In the genomic region with DNA sequence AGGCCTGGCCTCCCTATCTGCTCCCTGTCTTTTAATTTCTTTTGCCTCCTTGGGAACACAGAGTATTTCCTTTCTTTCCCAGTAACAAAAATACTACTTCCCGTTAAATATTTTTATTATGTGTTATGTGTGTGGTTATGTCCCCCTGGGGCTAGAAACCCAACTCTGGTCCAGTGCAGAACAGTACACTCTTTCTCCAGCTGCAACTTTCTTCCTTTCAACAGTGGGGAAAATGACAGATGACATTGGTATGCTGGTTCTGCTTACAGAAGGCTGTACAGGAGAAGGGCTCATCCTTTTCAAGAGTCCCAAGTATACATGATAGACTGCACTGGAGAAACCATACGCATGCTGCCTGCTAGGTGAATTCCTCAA, we compare ENCODE assay signal across 29 mouse cellular contexts.
A peak's percentile ranks its signal among the peaks of the same experiment; 100 is the strongest.
DNase-seq lines count a peak whose midpoint lies in the region; ATAC-seq and TF ChIP-seq lines count a peak whose summit lies in the region.
"Had no signal": no experiment of that assay in that cellular context is flagged by ENCODE, and none has a peak within 500 bp of the region (broad histone marks: within the 10 kb centered on the region; RNA-seq: fewer than 3 reads in every experiment).

No protein-coding gene starts in this region.

- H3K9me3 ChIP-seq in forebrain, embryonic 13.5 days (replicated peaks) = no peaks in the 10 kb centered on the region
- H3K9me3 ChIP-seq in forebrain, embryonic 11.5 days (ENCODE audit: control insufficient read depth, low read length) = no peaks in the 10 kb centered on the region
- H3K9me3 ChIP-seq in forebrain, postnatal 0 days (ENCODE audit: low read length) = no peaks in the 10 kb centered on the region
- H3K9me3 ChIP-seq: embryonic facial prominence, embryonic 13.5 days; heart, embryonic 13.5 days; hindbrain, embryonic 12.5 days; kidney, embryonic 15.5 days; liver, embryonic 13.5 days; midbrain, embryonic 13.5 days had no signal

- peak overlapping the region; percentile 78 for H3K27ac ChIP-seq in forebrain, embryonic 13.5 days
- no peak overlapping the region for H3K27ac ChIP-seq in forebrain, embryonic 11.5 days (ENCODE audit: low read depth, low read length)
- peak overlapping the region; percentile 82 for H3K27ac ChIP-seq in layer of hippocampus, adult 2 months
- peak overlapping the region; percentile 52; the same call in 1 of the 2 replicates for H3K27ac ChIP-seq in forebrain, postnatal 0 days (ENCODE audit: low read depth, low read length)
- H3K27ac ChIP-seq: embryonic facial prominence, embryonic 13.5 days; heart, embryonic 13.5 days; hindbrain, embryonic 12.5 days; kidney, embryonic 15.5 days; liver, embryonic 13.5 days; macrophage; stomach, postnatal 0 days had no signal

- TF ChIP-seq CTCF in layer of hippocampus, adult 2 months (conservative IDR thresholded peaks at IDR 0.05) = no peak
- TF ChIP-seq CTCF in forebrain, postnatal 0 days (IDR thresholded peaks at IDR 0.05; ENCODE audit: low read depth) = no peak

- DNase-seq in forebrain, embryonic 11.5 days (ENCODE audit: low spot score) = no peak
- DNase-seq in layer of hippocampus, adult 2 months (ENCODE audit: low spot score in 2 of 2) = no peak
- no peak for DNase-seq in layer of hippocampus, postnatal 10 days (ENCODE audit: low spot score in 2 of 2)
- DNase-seq in forebrain, postnatal 0 days = no peak
- no peak for DNase-seq in ovary, postnatal 10 days (ENCODE audit: low spot score)
- DNase-seq in kidney, postnatal 36 days = no peak
- DNase-seq: adrenal gland, postnatal 25 days; cerebellum, adult 18-20 months; cerebellum, postnatal 10 days; gastrocnemius, postnatal 10 days; heart, postnatal 10 days; kidney, adult 18-20 months; kidney, postnatal 25 days; layer of hippocampus, postnatal 36 days; liver, embryonic 13.5 days; lung, adult 18-20 months; right cerebral cortex, adult 18-20 months; thymus, adult 18-20 months; thymus, postnatal 25 days had no signal

- H3K27me3 ChIP-seq in forebrain, embryonic 13.5 days = no peaks in the 10 kb centered on the region
- no peaks in the 10 kb centered on the region for H3K27me3 ChIP-seq in forebrain, embryonic 11.5 days (ENCODE audit: control insufficient read depth, insufficient read depth, low read length)
- no peaks in the 10 kb centered on the region for H3K27me3 ChIP-seq in forebrain, postnatal 0 days (ENCODE audit: insufficient read depth, low read length)
- H3K27me3 ChIP-seq: embryonic facial prominence, embryonic 13.5 days; heart, embryonic 13.5 days; hindbrain, embryonic 12.5 days; kidney, embryonic 15.5 days; liver, embryonic 13.5 days; midbrain, embryonic 13.5 days had no signal

- H3K4me2 ChIP-seq in forebrain, embryonic 13.5 days = no peak overlapping the region
- no peak overlapping the region for H3K4me2 ChIP-seq in forebrain, embryonic 11.5 days (ENCODE audit: low read depth, low read length, severe bottlenecking)
- no peak overlapping the region for H3K4me2 ChIP-seq in forebrain, postnatal 0 days (ENCODE audit: low read depth)
- H3K4me2 ChIP-seq: embryonic facial prominence, embryonic 13.5 days; heart, embryonic 13.5 days; hindbrain, embryonic 12.5 days; kidney, embryonic 15.5 days; liver, embryonic 13.5 days; midbrain, embryonic 13.5 days had no signal

- no peaks in the 10 kb centered on the region for H3K36me3 ChIP-seq in forebrain, embryonic 13.5 days (ENCODE audit: poor library complexity, severe bottlenecking)
- no peaks in the 10 kb centered on the region for H3K36me3 ChIP-seq in forebrain, embryonic 11.5 days (ENCODE audit: control insufficient read depth, insufficient read depth, low read length)
- no peaks in the 10 kb centered on the region for H3K36me3 ChIP-seq in forebrain, postnatal 0 days (ENCODE audit: insufficient read depth)
- H3K36me3 ChIP-seq: embryonic facial prominence, embryonic 13.5 days; G1E; heart, embryonic 13.5 days; hindbrain, embryonic 12.5 days; kidney, embryonic 15.5 days; liver, embryonic 13.5 days; midbrain, embryonic 13.5 days had no signal

- H3K9ac ChIP-seq in forebrain, embryonic 13.5 days = no peak overlapping the region
- H3K9ac ChIP-seq in forebrain, embryonic 11.5 days (ENCODE audit: low read length) = no peak overlapping the region
- no peak overlapping the region for H3K9ac ChIP-seq in forebrain, postnatal 0 days
- H3K9ac ChIP-seq: embryonic facial prominence, embryonic 13.5 days; heart, embryonic 13.5 days; hindbrain, embryonic 12.5 days; kidney, embryonic 15.5 days; liver, embryonic 13.5 days; midbrain, embryonic 13.5 days had no signal

- peaks cover 20% of the 10 kb centered on the region for H3K4me1 ChIP-seq in forebrain, embryonic 13.5 days
- H3K4me1 ChIP-seq in forebrain, embryonic 11.5 days (replicated peaks; ENCODE audit: control insufficient read depth, insufficient read depth, low read length) = no peaks in the 10 kb centered on the region
- H3K4me1 ChIP-seq in forebrain, postnatal 0 days (ENCODE audit: insufficient read depth) = peaks cover 4% of the 10 kb centered on the region; the same call in 1 of the 2 replicates
- H3K4me1 ChIP-seq: heart, embryonic 13.5 days; kidney, embryonic 15.5 days; liver, embryonic 13.5 days had no signal

- 100% methylated on average over 2 of the region's 2 CpGs for WGBS in forebrain, embryonic 13.5 days
- WGBS in forebrain, embryonic 11.5 days = 80% methylated on average over 2 of the region's 2 CpGs
- 91% methylated on average over 2 of the region's 2 CpGs for WGBS in forebrain, postnatal 0 days

- H3K4me3 ChIP-seq in forebrain, embryonic 13.5 days = no peak overlapping the region
- no peak overlapping the region for H3K4me3 ChIP-seq in forebrain, embryonic 11.5 days (ENCODE audit: low read depth, low read length)
- H3K4me3 ChIP-seq in layer of hippocampus, adult 2 months = no peak overlapping the region
- no peak overlapping the region for H3K4me3 ChIP-seq in forebrain, postnatal 0 days (ENCODE audit: low read depth, low read length)
- H3K4me3 ChIP-seq: embryonic facial prominence, embryonic 13.5 days; heart, embryonic 13.5 days; hindbrain, embryonic 12.5 days; kidney, embryonic 15.5 days; liver, embryonic 13.5 days; midbrain, embryonic 13.5 days had no signal

- no peak for ATAC-seq in forebrain, embryonic 13.5 days
- ATAC-seq in forebrain, embryonic 11.5 days (replicated peaks; ENCODE audit: low FRiP score) = no peak
- ATAC-seq in forebrain, postnatal 0 days = no peak
- ATAC-seq: lung, postnatal 0 days; midbrain, embryonic 13.5 days had no signal
